Mouse (Mus musculus): ENCODE data around the gene Dscam. TPM values are rescaled to one million over a fixed set of nuclear protein-coding genes. Genes with fewer than 3 reads are reported as not detected.

Dscam gene
- polyA plus RNA-seq, 1 experiment from 2014 or later, result 0.05 TPM

GRCm38 (mm10) chr16:97016244-97016850 lies 154.2 kb downstream of the Dscam start:
- no peak overlapping the region for H3K4me3 ChIP-seq (replicated peaks; ENCODE audit: low read depth, low read length)
- no peaks in the 10 kb centered on the region for H3K36me3 ChIP-seq (ENCODE audit: insufficient read depth, low read length)
- H3K4me2 ChIP-seq (ENCODE audit: low read length), result no peak overlapping the region
- TF ChIP-seq CTCF (IDR thresholded peaks at IDR 0.05; ENCODE audit: low read depth), result no peak
- H3K9me3 ChIP-seq (replicated peaks; ENCODE audit: low read length), result no peaks in the 10 kb centered on the region
- no peak overlapping the region for H3K9ac ChIP-seq (ENCODE audit: low read depth, low read length)
- no peaks in the 10 kb centered on the region for H3K27me3 ChIP-seq (ENCODE audit: insufficient read depth, low read length)
- 86% methylated on average over 2 of the region's 2 CpGs for whole genome bisulfite sequencing
- ATAC-seq (replicated peaks; ENCODE audit: low FRiP score, low read depth), result no peak
- no peak for DNase-seq (ENCODE audit: low spot score)
- H3K4me1 ChIP-seq (replicated peaks; ENCODE audit: insufficient read depth, low read length), result no peaks in the 10 kb centered on the region
- H3K27ac ChIP-seq, result no peak overlapping the region

- Histone ChIP-seq H3K27me3 (ENCODE audit: insufficient read depth, low read length) (no peaks in the 10 kb centered on the region), H3K9ac (ENCODE audit: low read depth, low read length) (no peak overlapping the region), H3K4me3 (replicated peaks; ENCODE audit: low read depth, low read length) (no peak overlapping the region), H3K4me2 (ENCODE audit: low read length) (no peak overlapping the region), H3K4me1 (replicated peaks; ENCODE audit: insufficient read depth, low read length) (no peaks in the 10 kb centered on the region), H3K27ac (no peak overlapping the region), H3K36me3 (ENCODE audit: insufficient read depth, low read length) (no peaks in the 10 kb centered on the region), H3K9me3 (replicated peaks; ENCODE audit: low read length) (no peaks in the 10 kb centered on the region)
- DNase-seq (ENCODE audit: low spot score) (peak; percentile 19), ATAC-seq (replicated peaks; ENCODE audit: low FRiP score, low read depth) (no peak)
- 66% methylated on average over 3 of the region's 3 CpGs for WGBS
- TF ChIP-seq CTCF (IDR thresholded peaks at IDR 0.05; ENCODE audit: low read depth), result peak; percentile 46; the same call in 1 of the 2 replicates
These were observed 156.2 kb downstream of the Dscam start for GRCm38 (mm10) chr16:97014343-97014742.

GRCm38 (mm10) chr16:97009116-97010055 lies 161.2 kb downstream of the Dscam start:
- Histone ChIP-seq H3K4me3 (replicated peaks; ENCODE audit: low read depth, low read length) (no peak overlapping the region), H3K4me1 (replicated peaks; ENCODE audit: insufficient read depth, low read length) (no peaks in the 10 kb centered on the region), H3K27me3 (ENCODE audit: insufficient read depth, low read length) (no peaks in the 10 kb centered on the region), H3K9me3 (replicated peaks; ENCODE audit: low read length) (no peaks in the 10 kb centered on the region), H3K4me2 (ENCODE audit: low read length) (no peak overlapping the region), H3K27ac (no peak overlapping the region), H3K36me3 (ENCODE audit: insufficient read depth, low read length) (no peaks in the 10 kb centered on the region), H3K9ac (ENCODE audit: low read depth, low read length) (no peak overlapping the region)
- DNase-seq (ENCODE audit: low spot score), result no peak
- ATAC-seq (replicated peaks; ENCODE audit: low FRiP score, low read depth), result no peak
- TF ChIP-seq CTCF (IDR thresholded peaks at IDR 0.05; ENCODE audit: low read depth), result no peak
- 51% methylated on average over 4 of the region's 4 CpGs for WGBS

GRCm38 (mm10) chr16:97007892-97008527 lies 162.5 kb downstream of the Dscam start:
- no peaks in the 10 kb centered on the region for H3K9me3 ChIP-seq (replicated peaks; ENCODE audit: low read length)
- H3K36me3 ChIP-seq (ENCODE audit: insufficient read depth, low read length), result no peaks in the 10 kb centered on the region
- H3K4me1 ChIP-seq (replicated peaks; ENCODE audit: insufficient read depth, low read length), result no peaks in the 10 kb centered on the region
- no peak for ATAC-seq (replicated peaks; ENCODE audit: low FRiP score, low read depth)
- no peaks in the 10 kb centered on the region for H3K27me3 ChIP-seq (ENCODE audit: insufficient read depth, low read length)
- no peak overlapping the region for H3K4me3 ChIP-seq (replicated peaks; ENCODE audit: low read depth, low read length)
- no peak overlapping the region for H3K27ac ChIP-seq
- no peak for TF ChIP-seq CTCF (IDR thresholded peaks at IDR 0.05; ENCODE audit: low read depth)
- 78% methylated on average over 11 of the region's 11 CpGs for WGBS
- DNase-seq (ENCODE audit: low spot score), result no peak
- H3K4me2 ChIP-seq (ENCODE audit: low read length), result no peak overlapping the region
- no peak overlapping the region for H3K9ac ChIP-seq (ENCODE audit: low read depth, low read length)

- H3K27me3 ChIP-seq (ENCODE audit: insufficient read depth, low read length), result no peaks in the 10 kb centered on the region
- ATAC-seq (replicated peaks; ENCODE audit: low FRiP score, low read depth), result no peak
- no peak for TF ChIP-seq CTCF (IDR thresholded peaks at IDR 0.05; ENCODE audit: low read depth)
These were observed 163.7 kb downstream of the Dscam start for GRCm38 (mm10) chr16:97006854-97007182.

GRCm38 (mm10) chr16:97006041-97006853 lies 164.3 kb downstream of the Dscam start:
- no peaks in the 10 kb centered on the region for H3K9me3 ChIP-seq (replicated peaks; ENCODE audit: low read length)
- H3K27me3 ChIP-seq (ENCODE audit: insufficient read depth, low read length), result no peaks in the 10 kb centered on the region
- no peak overlapping the region for H3K9ac ChIP-seq (ENCODE audit: low read depth, low read length)
- DNase-seq (ENCODE audit: low spot score) (no peak), ATAC-seq (replicated peaks; ENCODE audit: low FRiP score, low read depth) (no peak)
- TF ChIP-seq CTCF (IDR thresholded peaks at IDR 0.05; ENCODE audit: low read depth), result no peak
- no peak overlapping the region for H3K27ac ChIP-seq
- no peaks in the 10 kb centered on the region for H3K36me3 ChIP-seq (ENCODE audit: insufficient read depth, low read length)
- H3K4me3 ChIP-seq (replicated peaks; ENCODE audit: low read depth, low read length), result no peak overlapping the region
- H3K4me2 ChIP-seq (ENCODE audit: low read length), result no peak overlapping the region
- H3K4me1 ChIP-seq (replicated peaks; ENCODE audit: insufficient read depth, low read length), result no peaks in the 10 kb centered on the region
- 77% methylated on average over 9 of the region's 9 CpGs for WGBS

More at GRCm38 (mm10) chr16:97006854-97007182, 163.7 kb downstream of the Dscam start:
- H3K27ac ChIP-seq, result no peak overlapping the region
- no peak for DNase-seq (ENCODE audit: low spot score)
- H3K36me3 ChIP-seq (ENCODE audit: insufficient read depth, low read length), result no peaks in the 10 kb centered on the region
- H3K9me3 ChIP-seq (replicated peaks; ENCODE audit: low read length), result no peaks in the 10 kb centered on the region
- H3K4me3 ChIP-seq (replicated peaks; ENCODE audit: low read depth, low read length), result no peak overlapping the region
- H3K9ac ChIP-seq (ENCODE audit: low read depth, low read length), result no peak overlapping the region
- no peaks in the 10 kb centered on the region for H3K4me1 ChIP-seq (replicated peaks; ENCODE audit: insufficient read depth, low read length)
- H3K4me2 ChIP-seq (ENCODE audit: low read length), result no peak overlapping the region

Measured in kidney, postnatal 0 days (tissue).